Mouse (Mus musculus): ENCODE measurements at regions not wholly inside any gene's neighbourhood (a gene's known extent, or its start where the extent isn't known, plus 50 kb on each side); places are given as distances from the start of the nearest gene placed in this dataset.

DNA sequence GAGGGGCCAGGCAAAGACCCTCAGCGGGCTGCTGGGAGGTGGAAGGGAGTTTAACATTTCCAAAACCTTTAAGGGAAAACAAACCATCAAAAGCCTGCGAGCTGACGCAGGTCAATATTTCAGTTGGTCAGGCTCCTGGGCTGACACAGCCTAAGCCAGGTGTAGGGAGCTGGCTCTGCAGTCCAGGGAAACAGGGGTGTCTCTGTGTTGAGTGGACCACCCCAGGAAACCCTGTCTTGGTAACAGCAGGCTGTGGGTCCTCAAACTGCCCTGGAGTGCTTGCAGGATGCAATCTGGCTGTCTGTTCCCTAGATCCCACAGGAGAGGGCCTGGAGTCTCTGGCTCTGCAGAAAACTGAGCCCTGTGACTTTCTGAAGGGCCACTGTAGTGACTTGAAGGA, 236.2 kb upstream of the Tle3 start:
- TF ChIP-seq CTCF (IDR thresholded peaks at IDR 0.05; ENCODE audit: extremely low read depth, insufficient read depth, low read length), result no peak
- no peak for TF ChIP-seq POLR2A (IDR thresholded peaks at IDR 0.05; ENCODE audit: extremely low read depth, insufficient read depth, low read length)
